Mouse (Mus musculus) CD4-positive helper T cell, adult 2 months (primary cell): ENCODE measurements around the gene Skor1.

Source experiments
- DNase-seq: peaks from one replicate; pipeline ENCODE4 v3.0.0-alpha.2; 2012; ENCODE audit warnings: low read depth, missing footprints, low spot score

Skor1 gene

DNA sequence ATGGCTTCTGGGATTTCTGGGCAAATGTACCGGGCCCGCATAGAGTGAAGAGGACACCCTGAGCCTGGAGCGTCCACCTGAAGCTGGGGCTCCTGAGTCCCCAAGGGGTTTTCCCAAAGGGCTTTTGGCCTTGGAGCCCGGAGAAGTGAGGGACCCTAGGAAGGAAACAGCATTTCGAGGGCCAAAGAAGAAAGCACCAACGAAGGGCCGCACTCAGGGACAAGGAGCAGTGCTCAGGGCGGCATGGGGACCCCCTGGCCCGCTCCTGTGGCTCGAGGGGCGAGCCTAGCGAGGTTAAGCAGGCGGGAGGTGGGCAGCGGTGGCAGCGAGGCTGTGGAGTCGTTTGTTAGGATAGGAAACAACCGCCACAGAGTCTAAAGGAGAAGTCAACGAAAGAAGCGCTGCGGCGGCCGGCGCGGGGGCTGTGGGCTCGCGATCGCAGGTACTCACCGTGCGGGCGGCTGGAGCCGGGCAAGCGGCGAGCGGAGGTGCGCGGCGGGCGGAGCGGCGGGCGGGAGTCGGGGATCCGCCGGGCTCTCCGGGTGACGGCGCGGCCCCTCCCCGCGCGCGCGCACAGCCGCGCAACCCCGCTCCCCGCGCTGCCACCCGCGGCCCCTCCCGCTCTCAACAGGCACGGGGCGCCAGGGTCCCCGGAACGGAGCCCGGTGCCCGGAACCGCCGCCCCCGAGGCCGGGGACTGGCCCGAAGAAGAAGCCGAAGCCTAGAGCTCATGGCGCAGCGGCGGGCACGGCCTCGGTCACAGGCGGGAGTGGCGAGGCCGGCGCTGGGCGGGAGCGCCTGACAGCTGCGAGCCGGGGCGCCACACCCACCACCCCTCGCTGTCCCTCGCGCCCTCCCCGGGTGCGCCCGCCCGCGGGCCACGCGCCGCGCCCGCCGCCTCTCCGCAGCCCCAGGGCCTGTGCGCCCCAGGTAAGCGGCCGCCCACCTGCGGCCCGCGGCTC, at the start of gene Skor1:
Skor1 (minus strand) TSS at position 552 of the 962 bp plus-strand sequence.
- DNase-seq, result no peak

DNA sequence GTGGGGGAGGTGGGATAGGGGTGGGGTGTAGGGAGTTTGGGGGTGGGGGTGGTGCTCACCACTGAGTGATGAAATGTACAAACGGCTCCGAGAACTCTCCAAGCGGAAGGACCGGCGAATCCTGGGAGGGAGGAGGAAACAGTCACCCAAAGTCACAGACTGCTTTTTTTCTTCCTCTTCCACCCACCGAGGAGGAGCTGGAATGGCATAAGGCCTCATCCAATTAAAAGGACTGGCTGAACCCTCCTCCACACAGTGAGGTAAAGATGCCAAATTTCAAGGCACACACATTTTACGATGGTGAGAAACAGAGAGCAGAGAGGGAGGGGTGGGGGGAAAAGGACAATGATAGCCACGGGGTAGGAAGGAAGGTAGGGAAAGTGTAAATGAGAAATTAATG, 48.5 kb upstream of the Skor1 start:
- DNase-seq, result no peak

DNA sequence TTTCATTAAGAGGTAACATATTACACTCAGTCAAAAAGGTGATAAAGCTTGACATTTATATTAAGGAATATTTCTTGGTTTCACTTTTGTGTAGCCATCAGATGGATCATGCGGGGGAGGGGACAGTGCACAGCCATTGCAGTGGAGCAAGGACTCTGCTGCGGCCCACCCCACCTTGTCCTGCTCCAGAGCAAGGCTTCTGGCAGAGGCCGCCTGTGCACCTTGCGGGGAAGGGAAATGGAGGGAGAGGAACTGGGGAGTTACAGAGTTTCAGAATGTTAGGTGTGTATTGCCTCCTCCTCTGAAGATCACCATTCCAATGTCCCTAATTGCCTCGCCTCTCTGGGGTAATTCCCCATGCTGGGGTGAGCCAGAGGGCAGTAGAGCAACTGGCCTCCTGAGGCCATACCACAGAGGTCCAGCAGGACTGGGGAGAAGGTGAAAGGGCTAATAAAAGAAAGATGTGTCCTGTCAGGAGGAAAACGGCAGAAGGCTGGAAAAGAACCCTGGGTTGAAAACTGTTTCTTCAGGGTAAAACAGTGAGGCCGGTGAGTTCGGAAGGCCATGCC, 47.4 kb upstream of the Skor1 start:
- DNase-seq, result no peak

- no peak for DNase-seq
Observed at GRCm38 (mm10) chr9:63195523-63195922, 46.8 kb upstream of the Skor1 start.

DNA sequence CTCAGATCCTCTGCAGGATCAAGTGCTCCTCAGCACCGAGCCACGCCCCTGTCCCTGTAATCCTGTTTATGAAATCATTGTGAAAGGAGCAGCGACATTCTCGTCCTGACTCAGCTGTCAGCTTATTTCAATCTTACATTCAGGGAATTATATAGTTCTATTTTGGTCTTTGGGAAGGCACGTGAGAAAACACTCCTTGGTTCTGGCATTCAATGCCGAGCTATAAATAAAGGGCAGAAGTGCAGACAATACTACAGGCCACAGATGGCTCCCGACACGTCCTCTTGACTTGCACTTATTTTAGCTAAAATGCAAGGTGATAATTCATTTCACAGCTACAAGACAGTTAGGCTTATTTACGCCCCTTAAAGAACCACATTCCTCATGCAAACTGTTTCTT, 46.0 kb upstream of the Skor1 start:
- no peak for DNase-seq

DNA sequence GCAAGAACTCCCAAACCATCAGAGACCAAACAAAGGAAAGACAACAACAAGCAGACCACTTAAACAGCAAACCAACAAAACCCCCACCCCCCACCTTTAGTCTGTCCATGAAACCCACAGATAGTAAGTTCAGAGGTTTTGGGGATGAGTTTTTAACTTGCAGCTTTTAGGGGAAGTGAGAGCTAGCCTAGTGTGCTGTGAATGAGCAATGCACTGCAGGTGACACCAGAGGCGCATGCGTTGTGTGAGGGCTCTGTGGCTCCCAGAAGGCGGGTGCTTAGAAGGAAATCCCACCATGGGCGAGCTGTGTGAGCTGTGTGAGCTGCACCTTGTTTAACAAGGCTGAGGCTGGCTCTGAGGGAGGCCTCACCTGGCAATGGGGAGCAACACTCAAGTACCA, 44.0 kb upstream of the Skor1 start:
- no peak for DNase-seq

GRCm38 (mm10) chr9:63187310-63187709, 38.5 kb upstream of the Skor1 start:
- DNase-seq, result no peak

- no peak for DNase-seq
Observed at GRCm38 (mm10) chr9:63185249-63185648, 36.5 kb upstream of the Skor1 start.

- DNase-seq, result no peak
Observed at GRCm38 (mm10) chr9:63183864-63184263, 35.1 kb upstream of the Skor1 start.

DNA sequence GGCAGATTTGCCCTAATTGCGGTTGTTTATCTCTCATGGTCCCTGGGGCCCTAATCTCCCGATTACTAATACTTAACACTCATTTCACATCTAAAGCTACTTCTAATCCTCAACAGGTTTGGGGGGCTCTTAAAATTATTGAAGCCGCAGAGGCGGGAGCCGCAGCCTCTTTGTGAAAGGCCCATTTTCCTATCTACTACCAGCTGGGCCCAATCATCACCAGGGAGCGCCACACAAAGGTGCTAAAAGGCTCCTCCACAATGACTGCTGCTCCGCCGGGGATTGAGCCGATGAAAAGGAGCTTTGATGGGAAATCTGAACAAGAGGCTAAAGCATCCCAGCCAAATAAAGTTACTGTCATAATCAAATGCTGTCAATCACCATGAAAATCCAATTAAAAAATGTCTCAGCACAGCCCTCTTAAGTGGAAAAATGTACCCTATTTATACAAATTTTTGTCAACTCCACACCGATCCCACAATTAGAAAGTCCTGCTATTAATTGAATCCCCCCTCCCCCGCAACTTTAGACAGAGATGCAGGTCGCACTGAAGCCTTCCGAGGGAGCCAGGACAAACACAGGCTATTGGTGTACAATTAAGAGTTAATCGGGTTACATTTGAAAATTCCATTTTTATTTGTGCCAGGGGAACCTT, 33.7 kb upstream of the Skor1 start:
- DNase-seq, result no peak

- DNase-seq, result no peak
Observed at GRCm38 (mm10) chr9:63181337-63182178, 32.8 kb upstream of the Skor1 start.

DNA sequence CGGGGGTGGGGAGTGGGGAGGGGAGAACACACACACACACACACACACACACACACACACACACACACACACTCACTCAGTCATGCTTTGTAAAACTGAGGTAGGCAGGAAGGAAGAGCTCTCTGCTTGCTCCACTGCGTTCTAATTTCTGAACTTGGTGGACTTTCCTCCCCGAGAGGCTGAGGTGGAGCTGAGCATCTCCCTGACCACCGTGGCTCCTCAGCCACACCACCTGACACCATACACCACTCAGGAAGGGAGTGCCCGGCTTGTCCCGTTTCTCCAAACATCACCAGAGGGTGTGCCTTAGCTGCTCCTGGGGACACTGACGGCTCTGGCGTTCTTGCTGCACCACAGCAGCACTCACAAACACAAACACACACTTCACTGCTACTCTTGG, 29.5 kb upstream of the Skor1 start:
- DNase-seq, result no peak

DNA sequence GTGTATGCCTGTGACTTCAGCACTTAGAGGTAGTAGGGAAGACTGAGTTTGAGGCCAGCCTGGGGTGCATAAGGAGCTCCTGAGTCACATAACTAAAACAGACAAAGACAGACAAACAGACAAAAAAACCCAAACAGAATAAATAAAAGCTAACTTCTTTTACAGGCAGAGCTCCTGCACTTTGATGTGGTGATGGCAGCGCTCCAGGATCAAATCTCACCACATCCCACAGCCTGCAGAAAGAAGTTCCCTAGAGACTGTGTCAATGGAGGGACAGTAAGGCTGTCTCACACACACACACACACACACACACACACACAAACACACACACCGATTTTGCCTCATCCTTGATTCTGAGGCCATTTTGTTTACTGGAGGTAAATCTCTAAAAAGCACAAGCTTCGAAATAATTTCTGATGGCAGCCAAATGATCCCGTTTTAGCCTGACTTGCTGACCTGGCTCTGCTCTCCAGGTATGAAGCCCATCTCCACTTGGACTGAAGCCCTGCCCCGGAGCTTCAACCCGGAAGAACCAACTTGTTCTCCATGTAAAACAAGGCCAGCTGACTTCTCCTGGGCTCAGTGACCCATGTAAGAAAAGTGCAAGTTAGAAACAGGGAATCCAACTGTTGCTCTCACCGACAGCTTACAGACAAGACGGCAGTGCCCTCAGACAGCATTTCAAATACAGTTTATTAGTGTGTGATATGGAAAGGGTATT, 25.4 kb upstream of the Skor1 start:
- peak; percentile 78 for DNase-seq

- DNase-seq, result no peak
Observed at GRCm38 (mm10) chr9:63171951-63172350, 23.2 kb upstream of the Skor1 start.

DNA sequence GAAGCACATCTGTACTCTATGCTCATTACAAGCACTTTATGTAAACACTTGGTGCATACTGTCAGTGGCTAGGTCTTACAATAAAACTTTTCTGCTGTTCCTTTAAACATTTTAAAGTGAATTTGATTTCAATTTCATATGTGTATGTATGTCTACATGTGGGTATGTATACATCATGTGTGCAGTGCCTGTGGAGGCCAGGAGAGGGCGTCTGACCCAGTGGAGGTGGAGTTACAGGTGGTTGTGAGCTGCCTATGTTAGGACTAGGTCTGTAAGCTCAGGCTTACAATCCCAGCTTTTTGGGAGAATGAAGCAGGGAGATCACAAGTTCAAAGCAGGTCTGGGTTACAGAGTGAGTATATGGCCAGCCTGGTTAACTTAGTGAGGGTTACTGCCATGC, 20.4 kb upstream of the Skor1 start:
- DNase-seq, result no peak

DNA sequence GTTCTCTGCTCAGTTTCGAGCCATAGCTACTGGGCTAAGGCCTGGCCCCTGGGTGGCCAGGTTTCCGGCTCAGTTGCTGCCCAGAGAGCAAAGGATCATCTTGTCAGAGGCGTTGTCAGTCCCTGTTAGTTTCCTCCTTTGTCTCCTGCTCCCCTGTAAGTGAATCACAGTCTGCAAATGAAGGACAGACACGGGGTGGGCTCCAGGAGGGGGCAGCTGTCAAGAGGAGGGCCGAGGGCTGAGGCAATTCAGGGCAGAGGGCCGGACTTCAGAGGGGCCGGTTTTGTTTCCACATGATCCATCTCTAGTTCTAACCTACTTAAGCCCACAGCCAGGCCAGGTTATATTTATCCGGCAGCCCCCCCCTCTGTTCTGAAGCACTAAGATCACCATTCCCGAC, 16.3 kb upstream of the Skor1 start:
- DNase-seq, result no peak

DNA sequence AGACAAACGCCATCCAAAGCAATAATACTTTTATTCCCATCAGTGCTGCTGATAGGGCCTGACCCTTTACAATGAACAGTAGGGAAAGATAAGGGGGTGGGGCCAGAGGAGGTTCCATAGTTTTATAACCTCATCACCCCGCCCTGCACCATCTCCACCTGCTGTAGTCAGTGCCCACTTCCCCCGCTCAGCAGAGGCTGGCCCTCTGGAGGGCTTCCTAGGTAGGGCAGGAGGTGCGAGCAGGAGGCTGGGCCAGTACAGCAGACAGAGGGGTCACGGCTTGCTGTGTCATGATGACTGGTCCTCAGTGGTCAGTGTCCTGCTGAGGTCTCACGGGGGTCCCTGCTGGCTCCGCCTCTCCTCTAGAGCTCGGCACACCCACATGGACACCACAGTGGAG, 15.0 kb upstream of the Skor1 start:
- DNase-seq, result no peak

- no peak for DNase-seq
Observed at GRCm38 (mm10) chr9:63151949-63152348, 3.2 kb upstream of the Skor1 start.

GRCm38 (mm10) chr9:63151072-63151870, 2.5 kb upstream of the Skor1 start:
- DNase-seq, result no peak
